Mouse (Mus musculus) kidney, postnatal 10 days (tissue): ENCODE data around the gene Aven.
"Not testable (repeated sequence)": the region's sequence is repeated elsewhere in the genome, so short reads cannot be mapped to it uniquely, and the experiment has no call there.

Experiments used
- DNase-seq: peaks from one replicate; pipeline ENCODE4 v3.0.0; 2021; ENCODE audit warnings: mixed read lengths

Gene Aven

DNA sequence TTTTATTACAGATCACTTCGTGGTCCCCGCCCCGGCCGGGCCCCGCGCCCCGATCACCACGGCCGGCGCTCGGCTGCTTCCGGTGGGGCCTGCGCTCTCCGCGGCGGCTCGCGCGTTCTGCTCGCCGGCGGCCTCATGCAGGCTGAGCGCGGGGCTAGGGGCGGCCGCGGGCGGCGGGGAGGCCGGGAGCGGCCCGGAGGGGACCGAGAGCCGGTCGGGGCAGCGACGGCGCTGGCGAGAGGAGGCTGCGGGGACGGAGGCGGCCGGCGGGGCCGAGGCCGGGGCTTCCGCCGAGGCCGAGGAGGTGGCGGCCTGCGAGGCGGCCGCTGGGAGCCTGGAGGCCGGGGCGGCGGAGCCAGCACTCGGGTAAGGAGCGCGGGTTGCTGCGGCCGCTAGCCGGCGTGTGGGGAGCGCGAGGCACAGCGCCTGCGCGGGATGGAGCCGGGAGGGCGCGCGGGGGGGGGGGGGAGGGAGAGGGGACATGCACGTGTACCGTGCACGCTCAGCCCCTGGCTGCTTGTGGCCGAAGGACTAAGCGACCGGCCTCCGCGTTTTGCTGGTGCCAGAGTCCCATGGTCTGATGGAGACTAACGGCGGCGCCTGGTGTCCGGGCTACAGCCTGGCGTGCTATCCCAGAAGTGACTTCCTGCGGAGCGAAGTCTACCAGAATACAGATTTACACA lies at the start of gene Aven:
TSS of gene Aven (plus strand) at position 109 of the 683 bp plus-strand sequence.
- DNase-seq = peak; percentile 92

DNA sequence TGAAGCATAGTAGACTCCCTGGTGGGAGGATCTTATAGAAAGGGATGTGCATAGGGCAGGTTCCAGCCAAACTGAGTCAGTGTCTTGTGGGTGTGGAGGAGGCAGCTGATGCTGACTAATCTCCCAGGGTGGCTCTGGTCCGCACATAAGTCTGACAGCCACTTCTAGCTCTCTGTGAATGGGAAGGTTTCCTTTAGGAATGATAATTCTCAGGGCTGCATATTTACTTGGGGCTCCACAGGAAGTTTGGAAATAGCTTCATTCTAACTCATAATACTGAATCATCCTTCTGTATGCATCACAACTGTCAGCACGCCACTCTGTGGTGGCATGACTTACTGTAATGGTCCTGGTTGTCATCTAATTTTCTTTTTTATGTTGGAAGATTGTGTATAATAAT lies 49.3 kb upstream of the Aven start:
- DNase-seq = no peak

DNA sequence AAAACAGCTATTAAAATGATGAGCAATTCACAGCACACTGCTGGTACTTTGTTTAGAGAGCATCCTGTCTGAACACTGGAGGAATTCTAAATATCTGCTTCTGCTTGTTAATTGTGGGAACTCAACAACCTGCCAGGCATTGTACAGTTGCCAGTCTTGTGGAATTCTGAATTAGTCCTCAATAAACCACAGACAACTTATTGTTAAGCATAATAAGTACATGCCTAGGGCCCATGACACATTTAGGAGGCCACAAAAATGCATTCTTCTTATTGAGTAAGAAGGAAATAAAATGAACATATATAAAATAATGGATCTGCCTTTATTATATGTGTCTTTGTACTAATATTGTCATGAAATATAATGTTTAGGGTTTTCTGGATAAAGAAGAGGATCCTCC lies 47.3 kb upstream of the Aven start:
- no peak for DNase-seq

DNA sequence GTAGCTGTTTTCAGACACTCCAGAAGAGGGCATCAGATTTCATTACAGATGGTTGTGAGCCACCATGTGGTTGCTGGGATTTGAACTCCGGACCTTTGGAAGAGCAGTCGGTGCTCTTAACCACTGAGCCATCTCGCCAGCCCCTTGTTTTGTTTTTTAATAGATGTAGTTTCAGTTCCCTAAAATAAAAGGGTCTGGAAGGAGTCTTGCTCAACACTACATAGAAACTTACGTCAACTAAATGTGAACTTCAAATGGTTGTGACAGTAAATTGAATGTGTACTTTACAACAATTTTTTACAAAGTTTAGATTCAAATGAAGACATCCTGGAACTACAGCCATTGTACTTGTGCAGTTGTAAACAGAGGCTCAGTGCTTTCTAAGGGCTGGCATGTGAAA lies 44.7 kb upstream of the Aven start:
- not testable (repeated sequence) for DNase-seq

DNA sequence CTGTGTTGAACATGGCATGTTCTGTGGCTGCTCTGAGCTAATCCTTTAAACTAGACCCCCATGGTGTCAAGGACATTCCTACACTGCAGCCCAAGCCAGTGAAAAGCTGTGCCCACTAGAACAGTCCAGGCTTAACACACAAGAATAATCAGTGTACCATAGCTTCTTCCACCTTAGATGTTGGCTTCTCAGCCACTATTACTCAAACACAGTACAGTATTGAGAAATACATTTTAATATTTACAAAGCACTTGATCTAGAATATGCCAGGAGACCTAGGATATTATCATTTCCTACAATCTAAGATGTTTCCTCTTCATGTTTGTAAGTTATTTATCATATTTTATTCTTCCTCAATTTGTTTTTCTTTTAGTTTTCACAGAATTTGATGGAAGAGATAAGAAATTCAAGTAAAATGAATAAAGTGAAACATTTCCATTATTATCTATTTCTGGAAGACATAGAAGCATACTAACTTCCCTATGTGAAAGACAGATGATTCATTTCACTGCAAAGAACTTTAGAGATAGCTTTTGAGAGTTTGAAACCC lies 44.2 kb upstream of the Aven start:
- no peak for DNase-seq

DNA sequence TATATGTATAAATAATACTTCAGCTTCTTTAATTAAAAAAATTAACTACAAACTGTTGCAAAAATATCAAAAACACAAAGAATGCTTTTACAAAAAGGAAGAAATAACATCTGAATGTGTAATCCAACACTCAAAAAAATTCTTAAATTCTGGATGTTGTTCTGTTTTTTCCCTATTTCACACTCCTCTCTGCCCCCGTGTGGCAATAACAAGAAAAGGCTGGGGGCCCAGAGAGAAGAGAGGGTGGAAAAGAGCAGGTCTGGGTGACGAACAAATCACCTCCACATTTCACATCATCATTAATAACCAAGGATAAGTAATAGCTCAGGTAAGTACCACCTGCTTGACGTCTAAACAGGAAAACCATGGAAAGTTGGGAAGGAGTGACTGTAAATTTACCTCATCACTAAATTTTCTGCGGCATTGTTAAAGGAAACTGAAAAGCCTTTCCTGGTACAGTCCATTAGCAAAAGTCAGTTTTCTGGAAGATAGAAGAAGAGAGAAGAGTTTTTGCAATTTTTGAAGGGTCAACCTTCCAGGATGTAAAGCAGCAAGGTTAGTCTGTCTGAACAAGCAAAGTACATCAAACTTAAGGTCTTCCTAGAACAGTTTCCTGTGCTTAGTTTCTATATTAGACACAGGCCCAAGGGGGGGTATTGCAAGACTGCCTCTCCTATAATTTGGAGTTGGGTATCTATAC lies 43.0 kb upstream of the Aven start:
- DNase-seq = peak; percentile 51

DNA sequence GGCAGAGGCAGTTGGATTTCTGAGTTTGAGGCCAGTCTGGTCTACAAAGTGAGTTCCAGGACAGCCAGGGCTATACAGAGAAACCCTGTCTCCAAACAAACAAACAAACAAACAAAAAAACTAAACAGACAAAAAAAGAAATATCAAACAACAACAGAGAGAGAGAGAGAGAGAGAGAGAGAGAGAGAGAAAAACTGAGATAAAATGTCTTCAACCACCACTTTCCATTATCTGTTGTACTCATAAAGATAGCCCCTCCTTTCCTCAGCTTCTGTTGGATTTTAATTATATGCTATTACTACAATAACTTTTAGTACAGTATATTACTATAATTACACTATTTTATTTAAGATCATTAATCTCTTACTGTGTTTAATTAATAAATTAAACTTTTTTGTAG lies 40.3 kb upstream of the Aven start:
- not testable (repeated sequence) for DNase-seq

DNA sequence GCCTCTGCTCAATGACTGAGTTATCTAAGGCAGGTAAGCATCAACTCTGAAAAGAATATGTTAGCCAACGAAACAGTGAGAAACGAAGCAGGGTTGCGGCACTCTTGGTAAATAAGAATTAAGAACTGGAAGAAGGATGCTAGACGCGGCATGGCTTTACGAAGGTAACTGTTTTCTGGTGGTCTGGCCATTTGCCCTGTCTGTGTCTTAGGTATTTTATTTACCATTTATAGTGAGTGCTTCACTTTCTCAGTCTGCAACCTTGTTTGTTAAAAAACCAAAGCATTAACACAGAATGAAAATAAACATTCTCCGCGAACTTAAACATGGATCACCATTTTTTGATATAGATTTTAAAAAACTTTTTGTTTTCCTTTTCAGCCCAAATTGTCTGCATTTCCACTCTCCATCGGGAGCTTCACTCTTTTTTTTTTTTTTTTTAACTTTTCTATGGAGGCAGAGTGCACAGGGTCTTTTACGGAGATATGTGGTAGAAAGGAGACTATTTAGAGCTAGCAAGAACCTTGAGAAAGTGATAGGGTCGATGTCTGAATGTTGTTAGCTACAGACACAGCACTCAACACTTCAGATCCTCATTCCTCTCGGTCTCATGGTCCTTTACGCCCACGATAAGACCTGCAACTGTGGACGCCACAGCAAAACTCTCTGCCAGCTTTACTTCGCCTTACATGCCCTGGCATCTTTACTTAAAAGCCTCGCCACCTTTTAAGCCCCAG lies 38.5 kb upstream of the Aven start:
- no peak for DNase-seq

DNA sequence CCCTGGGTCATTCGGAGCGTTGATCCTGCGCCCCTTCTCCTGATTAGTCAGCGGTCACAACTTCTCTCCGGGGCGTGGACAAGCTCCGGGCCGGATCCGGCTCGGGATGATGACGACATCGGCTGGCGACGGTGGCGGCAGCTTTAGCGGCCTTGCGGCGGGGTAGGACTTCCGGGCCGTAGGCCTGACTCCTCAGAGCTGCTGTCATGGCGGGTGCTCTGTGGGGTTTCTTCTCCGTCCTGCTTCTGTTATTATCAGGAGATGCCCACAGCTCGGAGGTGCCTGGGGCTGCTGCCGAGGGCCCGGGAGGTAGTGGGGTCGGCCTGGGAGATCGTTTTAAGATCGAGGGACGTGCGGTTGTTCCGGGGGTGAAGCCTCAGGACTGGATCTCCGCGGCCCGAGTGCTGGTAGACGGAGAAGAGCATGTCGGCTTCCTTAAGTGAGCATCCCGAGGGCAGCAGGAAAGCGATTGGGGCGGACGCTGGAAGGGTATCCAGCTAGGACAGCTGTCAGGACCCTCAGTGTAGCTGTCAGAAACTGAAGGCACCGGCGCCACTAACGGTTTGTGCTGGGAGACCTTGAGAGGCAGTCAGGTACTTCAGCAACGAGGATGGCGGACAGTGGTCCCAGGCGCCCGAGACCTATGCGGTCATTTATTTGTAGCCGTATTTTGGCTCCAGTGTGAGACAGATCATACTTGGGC lies 37.8 kb upstream of the Aven start, which contains the start of gene Emc7:
TSS of gene Emc7 (plus strand) at position 136 of the 703 bp plus-strand sequence.
- peak; percentile 99 for DNase-seq

DNA sequence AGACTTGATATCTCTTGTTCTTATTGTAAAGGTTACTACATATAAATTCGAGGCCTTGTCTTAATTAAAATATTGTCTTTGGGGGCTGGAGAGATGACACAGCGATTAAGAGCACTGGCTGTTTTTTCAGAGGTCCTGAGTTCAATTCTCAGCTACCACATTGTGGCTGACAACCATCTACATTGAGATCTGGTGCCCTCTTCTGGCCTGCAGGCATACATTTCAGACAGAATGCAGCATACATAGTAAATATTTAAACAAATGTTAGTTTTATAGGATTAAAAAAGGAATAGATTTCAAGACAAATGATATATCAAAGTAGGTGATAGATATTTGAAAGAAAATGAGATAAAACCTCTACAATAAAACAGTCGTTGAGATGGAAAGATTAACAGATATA lies 32.2 kb upstream of the Aven start:
- DNase-seq = no peak

DNA sequence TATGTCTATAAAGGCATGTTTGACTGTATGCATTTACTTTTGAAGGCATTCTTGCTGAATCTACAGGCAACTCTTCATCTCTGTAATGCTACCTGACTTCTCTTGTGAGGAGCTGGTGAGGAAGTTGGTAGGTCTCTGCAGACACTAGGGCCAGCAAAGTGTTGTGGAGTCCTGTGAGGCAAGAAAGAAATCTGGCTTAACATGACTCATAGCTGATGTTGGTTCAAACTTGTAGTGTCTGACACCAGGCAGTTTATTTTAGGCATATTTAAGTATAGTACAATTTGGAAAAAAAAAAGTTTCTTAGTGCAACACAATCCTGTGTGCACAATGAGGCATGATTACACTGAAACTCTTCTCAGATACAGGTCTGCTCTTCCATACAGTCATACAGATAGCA lies 23.2 kb upstream of the Aven start:
- DNase-seq = no peak

DNA sequence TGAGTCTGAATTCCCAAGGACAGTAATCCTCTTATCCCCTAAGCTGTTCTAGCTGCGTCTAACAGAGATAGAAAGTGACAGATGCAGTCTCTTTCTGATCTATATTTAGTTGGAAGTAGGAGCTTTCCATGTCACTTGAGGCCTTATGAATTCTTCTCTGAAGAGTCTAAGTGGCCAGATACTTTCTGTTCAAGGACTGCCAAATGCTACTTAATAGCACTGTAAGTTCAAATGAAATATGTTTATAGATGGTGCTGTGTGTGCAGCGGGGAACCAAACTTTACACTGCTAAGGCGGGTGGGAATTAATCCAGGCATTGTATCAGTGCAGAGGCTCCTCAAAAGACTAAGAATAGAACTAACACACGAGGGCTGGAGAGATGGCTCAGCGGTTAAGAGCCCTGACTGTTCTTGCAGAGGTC lies 21.8 kb upstream of the Aven start:
- no peak for DNase-seq

DNA sequence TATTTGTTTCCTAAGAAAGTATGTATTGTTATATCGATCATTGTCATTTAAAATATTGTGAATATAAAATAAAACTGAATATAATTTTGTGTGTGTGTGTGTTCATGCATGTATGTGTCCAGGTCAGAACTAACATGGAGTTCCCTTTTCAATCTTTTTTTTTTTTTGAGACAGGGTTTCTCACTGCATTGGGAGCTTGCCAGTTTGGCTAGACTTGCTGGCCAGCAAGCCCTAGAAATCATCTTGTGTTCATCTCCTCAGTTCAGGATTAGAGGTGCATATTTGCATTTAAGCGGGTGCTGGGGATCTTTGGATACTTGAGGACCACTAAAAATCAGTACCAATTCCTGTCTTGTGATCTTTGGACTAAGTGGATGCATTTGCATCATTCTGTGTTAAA lies 20.7 kb upstream of the Aven start:
- no peak for DNase-seq

DNA sequence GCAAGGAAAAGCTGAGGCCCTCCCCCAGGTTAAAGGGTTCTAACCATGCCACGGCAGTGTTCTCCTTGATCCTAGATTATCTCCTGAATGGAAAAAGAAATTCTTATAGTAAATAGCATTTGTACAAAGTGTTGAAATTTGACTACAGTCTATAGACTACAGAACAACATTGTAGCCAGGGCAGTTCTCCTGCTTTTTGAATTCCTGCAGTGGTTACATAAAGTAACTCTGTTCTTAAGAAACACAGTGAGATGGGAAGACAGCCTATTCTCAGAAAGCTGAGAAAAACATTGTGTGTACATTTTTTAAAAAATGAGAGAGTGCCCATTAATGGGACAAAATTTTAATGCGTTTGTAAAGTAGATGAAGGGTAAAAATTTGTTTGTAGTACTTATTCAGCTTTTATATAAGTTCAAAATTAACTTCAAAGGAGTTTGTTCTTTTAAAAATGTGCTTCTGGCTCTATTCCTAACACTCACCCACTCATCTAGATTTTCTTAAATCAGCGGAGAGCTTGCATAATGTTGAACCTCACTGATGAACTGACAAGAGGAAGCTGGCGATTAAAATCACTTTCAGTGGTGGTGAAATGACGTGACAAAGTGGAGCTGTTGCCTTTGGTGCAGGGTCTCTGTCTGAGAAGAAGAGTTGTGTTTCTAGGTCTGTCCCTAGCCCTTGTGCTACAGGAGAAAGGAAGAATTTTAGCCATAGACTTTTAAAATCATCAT lies 17.6 kb upstream of the Aven start:
- DNase-seq = no peak

DNA sequence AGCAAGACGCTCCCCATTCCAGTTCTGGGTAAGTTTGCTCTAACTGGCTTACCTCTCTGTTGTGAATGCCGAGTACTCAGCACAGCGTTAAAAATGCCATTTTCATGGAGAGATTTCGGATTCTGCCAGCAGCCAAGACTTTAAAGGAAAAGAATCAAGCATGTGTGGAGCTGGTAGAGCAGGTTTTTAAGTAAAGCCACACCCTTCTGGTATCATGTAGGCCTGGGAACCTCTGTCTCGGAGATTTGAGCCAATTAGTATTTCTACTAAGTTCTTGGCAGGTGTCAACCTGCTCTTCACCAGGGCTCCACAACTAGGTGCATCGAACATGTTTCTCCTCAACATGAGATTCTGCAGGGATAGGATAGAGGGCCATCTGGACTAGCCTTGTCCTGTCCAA lies 16.2 kb upstream of the Aven start:
- no peak for DNase-seq

DNA sequence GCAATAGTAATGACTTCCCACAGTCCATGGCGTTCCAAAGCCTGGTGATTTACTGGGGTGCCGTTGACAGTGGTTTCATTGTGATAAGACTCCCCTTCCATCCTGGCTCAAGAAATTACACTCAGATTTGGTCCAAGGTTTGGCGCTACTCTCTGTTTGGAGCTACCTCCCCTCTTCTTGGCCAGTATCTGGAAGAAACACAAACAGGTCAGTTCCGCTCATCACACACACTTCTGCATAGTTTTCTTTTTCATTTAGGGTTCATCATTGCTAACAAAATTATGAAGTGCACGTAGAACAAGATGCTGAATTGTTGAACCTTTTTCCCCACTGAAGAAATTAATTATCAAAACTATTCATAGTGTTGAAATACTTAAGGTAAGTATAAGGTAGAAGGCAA lies 12.1 kb upstream of the Aven start, which contains the start of gene Chrm5:
TSS of gene Chrm5 (minus strand) at position 101 of the 400 bp plus-strand sequence.
- no peak for DNase-seq

DNA sequence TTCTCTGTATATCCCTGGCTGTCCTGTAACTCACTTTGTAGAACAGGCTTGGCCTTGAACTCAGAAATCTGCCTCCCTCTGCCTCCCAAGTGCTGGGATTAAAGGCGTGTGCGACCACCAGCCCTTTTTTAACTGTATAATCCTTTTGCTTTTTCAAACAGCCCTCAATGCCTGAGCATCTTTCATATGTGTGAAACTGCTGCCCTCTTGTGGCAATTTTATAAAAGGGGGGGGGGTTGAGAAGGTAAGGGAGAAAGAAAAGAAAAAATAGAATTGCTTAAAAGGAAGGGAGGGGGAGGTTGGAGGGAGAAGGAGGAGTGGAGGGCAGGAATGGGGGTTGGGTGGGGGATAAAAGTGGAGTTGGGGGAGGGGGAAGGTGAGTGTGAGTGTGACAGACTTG lies 11.2 kb upstream of the Aven start:
- DNase-seq = peak; percentile 61

DNA sequence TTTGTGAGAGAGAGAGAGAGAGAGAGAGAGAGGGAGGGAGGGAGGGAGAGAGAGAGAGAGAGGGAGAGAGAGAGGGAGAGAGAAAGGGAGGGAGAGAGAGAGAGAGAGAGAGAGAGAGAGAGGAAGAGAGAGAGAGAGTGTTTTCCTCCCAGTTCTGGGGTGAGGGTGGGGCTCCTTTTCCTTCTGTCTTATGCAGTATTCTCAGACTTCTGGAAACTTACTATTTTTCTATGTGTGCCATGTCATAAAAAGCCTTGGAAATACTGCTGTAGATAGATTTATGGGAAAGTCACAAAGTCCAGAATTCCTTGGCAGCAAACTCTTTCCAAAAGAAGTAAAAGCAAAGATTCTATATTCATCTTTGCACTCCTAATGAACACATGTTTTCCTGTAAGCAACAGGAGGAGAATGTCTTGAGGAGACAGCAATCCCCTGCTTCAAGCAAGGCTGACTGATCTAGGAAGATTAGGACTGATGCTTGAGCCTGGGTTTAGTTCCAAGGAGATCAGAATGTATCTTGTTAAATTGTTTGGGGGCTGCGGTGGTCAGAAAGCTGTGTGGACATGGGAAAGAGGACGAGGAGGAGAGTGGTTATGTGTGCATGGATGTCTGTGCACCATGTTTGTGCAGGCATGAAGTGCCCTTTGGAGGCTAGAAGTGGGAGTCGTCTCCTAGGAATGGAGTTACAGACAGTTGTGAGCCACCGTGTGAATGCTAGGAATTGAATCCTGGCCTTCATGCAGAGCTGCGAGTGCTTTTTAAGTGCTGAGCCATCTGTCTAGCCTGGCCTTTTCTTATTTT lies 10.0 kb upstream of the Aven start:
- DNase-seq = no peak

DNA sequence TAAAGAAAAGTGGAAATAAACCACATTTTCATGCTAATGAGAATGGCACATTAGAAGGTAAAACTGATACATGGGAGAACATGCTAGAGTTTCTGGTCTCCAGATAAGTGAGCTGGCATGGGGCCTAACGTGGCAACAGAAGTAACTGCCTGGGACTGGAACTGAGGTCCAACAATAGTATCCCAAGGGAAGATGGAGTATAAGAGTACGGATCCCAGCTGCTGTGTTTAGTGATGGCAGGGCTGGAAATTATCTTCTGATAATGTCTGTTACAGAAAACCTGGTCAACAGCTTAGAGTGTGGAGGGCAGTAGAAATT lies 9.5 kb upstream of the Aven start:
- peak; percentile 32 for DNase-seq

DNA sequence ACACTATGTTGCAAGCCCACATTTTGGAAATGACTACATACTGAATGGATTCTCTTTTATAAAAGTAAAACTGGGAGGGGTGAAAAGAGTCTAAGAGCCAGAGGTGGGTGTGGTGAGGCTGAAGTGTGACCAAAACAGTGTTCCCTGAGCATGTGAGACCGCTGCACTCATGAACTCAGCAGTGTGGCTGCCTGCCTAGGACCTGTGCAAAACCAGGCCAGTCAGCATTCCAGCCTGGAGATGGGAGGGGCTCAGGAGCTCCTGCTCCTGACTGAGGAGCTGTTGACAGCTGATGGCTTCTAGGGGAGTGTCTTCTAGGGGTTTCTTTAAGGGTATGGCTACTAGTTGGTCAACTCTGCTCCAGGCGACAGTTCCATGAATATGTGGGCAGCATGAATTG lies 7.9 kb upstream of the Aven start:
- DNase-seq = peak; percentile 34

DNA sequence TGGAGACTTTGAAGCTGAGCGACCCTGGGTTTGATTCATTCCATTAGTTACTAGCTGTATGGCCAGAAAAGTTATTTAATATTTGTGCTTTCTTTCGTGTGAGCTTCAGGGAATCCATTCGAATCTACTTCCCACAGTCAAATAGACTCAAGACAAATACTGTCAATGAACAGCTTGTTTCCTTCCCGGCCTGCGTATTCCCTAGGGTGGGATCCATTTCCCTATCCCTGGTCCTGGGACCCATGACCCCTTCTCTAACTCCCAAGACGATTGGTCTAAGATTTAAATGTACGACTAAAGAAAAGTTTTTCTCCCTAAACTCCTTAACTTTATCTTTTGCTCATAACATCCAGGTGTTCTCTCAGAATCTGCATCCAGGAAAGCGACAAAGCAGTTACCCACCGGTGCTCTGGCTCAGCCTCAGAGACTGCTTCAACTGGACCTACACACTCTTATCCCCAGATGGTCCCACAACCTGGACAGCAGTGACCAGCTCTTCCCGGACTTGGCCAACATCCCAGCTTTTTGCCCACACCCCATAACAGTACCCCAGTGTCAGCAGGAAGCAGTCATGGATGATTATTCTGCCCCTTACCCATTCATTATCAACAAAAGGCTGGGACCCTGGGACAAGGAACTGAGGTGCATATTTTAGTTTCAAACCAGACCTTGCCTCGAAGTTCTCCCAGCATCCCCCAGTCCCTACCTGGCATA lies 2.1 kb upstream of the Aven start:
- DNase-seq = no peak
